Mouse (Mus musculus): ENCODE data around the gene Plcl2. TPM values are rescaled to one million over a fixed set of nuclear protein-coding genes. Genes with fewer than 3 reads are reported as not detected.
A peak's percentile ranks its signal among the peaks of the same experiment; 100 is the strongest.

Gene Plcl2
- polyA plus RNA-seq, 1 experiment from 2014 or later: 10.4 TPM

DNA sequence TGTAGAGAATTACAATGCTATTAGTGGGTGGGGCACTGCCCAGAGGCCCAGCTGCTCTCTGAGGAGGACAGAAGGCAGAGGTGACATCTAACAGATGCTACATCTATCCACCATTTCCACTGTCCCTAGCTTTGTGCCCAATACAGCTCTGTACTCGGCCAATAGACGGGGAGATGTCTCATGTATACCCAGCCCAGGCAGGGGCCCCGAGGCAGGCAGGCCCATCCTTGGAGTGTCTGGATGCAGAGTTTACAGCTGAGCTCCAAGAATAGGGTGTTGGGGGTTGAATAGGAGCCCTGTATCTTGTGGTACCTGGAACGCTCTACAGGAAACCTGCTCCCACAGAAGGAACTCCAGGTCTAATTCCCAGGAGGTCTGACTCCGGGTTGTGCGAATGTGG is 225.6 kb downstream of the Plcl2 start:
- Histone ChIP-seq H3K9ac (ENCODE audit: low read length) (no peak overlapping the region), H3K4me2 (ENCODE audit: low read length) (no peak overlapping the region), H3K4me3 (ENCODE audit: low read depth, low read length) (no peak overlapping the region), H3K4me1 (ENCODE audit: control insufficient read depth, insufficient read depth, low read length) (peaks cover 4% of the 10 kb centered on the region; the same call in 1 of the 2 replicates), H3K36me3 (ENCODE audit: control insufficient read depth, insufficient read depth, low read length) (no peaks in the 10 kb centered on the region), H3K27ac (ENCODE audit: low read depth, low read length) (no peak overlapping the region), H3K9me3 (replicated peaks; ENCODE audit: control insufficient read depth, low read length) (no peaks in the 10 kb centered on the region), H3K27me3 (replicated peaks; ENCODE audit: control insufficient read depth, insufficient read depth, low read length) (no peaks in the 10 kb centered on the region)
- WGBS: 96% methylated on average over 6 of the region's 6 CpGs
- no peak for ATAC-seq
- DNase-seq (ENCODE audit: low spot score): no peak

DNA sequence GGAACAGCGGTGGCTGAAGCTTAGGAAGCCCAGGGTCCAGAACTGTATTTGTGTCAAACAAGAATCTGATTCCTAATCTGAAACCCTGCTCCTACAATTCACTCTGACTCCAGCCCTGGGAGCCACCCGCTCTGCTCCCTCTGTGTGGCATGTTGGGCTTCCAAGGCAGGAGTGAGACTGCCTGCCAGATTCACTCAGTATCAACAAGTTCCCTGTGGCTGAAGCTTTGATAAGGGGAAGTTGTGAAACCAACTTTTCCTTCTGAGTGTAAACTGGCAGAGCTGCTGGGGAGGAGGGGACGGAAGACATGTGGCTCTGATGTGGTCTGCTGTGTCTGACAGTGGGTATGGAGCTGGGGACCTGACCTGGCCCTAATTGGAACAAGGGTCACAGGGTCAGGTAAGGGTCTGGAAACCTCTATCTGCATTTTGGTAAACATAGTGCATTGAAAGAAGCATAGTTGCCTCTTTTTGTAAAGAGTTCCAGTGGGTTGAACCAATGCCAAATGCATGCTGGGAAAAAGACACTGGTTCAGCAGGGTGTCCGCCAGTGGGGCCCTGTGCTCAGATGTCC is 226.3 kb downstream of the Plcl2 start:
- 77% methylated on average over 4 of the region's 4 CpGs for WGBS
- Histone ChIP-seq H3K36me3 (ENCODE audit: control insufficient read depth, insufficient read depth, low read length) (no peaks in the 10 kb centered on the region), H3K27ac (ENCODE audit: low read depth, low read length) (no peak overlapping the region; the same call in 1 of the 2 replicates), H3K9ac (ENCODE audit: low read length) (no peak overlapping the region), H3K4me1 (ENCODE audit: control insufficient read depth, insufficient read depth, low read length) (peaks cover 4% of the 10 kb centered on the region; the same call in 1 of the 2 replicates), H3K27me3 (replicated peaks; ENCODE audit: control insufficient read depth, insufficient read depth, low read length) (no peaks in the 10 kb centered on the region), H3K4me2 (ENCODE audit: low read length) (no peak overlapping the region), H3K4me3 (ENCODE audit: low read depth, low read length) (no peak overlapping the region), H3K9me3 (replicated peaks; ENCODE audit: control insufficient read depth, low read length) (no peaks in the 10 kb centered on the region)
- no peak for ATAC-seq
- DNase-seq (ENCODE audit: low spot score): no peak

DNA sequence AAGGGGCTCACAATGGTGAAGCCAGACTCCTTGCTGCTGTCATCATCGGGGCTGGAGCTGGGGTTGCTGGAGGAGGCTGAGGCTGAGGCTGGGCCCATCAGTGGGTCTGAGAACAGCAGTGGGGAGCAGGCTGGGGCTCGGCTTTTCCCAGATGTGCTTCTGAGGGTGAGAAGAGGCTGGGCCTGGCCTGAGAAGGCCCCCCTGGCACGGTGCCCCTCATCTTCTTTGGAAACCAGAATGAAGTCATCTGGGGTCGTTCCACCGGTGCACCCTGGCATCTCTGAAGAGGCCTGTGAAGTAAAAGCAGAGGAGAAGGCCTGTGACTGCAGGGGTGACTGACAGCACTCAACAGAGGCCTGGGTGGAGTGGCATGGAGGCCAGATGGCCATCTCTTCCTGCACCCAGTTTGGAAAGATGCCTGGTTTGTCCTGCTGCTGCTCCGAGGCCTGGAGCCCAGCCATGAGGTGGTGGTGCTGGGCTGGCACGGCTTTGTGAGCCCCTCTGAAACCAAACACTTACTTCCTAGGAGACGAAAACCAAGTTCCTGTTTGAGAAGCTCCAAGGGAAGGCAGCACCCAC is 226.8 kb downstream of the Plcl2 start:
- Histone ChIP-seq H3K27ac (ENCODE audit: low read depth, low read length) (peak overlapping the region; percentile 21; the same call in 1 of the 2 replicates), H3K9ac (ENCODE audit: low read length) (no peak overlapping the region), H3K9me3 (replicated peaks; ENCODE audit: control insufficient read depth, low read length) (no peaks in the 10 kb centered on the region), H3K27me3 (replicated peaks; ENCODE audit: control insufficient read depth, insufficient read depth, low read length) (no peaks in the 10 kb centered on the region), H3K4me3 (ENCODE audit: low read depth, low read length) (no peak overlapping the region), H3K36me3 (ENCODE audit: control insufficient read depth, insufficient read depth, low read length) (0 out of 2 replicates have a peak, but pooled peaks cover 2% of the 10 kb centered on the region), H3K4me1 (ENCODE audit: control insufficient read depth, insufficient read depth, low read length) (peaks cover 4% of the 10 kb centered on the region; the same call in 1 of the 2 replicates), H3K4me2 (ENCODE audit: low read length) (no peak overlapping the region)
- 59% methylated on average over 8 of the region's 8 CpGs for WGBS
- ATAC-seq (peak; percentile 35; the same call in 1 of the 2 replicates), DNase-seq (ENCODE audit: low spot score) (peak; percentile 16)

DNA sequence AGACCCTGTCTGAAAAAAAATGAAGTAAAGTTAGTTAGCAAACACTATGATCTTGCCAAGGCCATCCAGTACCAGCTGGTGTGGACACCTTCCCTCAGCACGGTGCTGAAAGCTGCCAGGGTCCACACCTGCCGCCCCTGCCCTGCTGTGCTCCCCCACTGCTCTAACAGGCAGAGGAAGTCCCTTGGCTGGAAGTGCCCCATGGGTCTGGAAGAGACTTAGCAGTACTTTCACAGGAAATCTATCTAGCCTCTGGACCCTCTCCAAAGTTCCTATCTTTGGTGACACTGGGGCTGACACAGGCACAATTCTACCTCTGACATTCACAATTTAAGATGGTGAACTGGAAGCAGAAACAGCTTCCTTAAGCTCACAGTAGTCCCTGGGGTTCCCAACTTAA is 227.9 kb downstream of the Plcl2 start:
- Histone ChIP-seq H3K4me3 (ENCODE audit: low read depth, low read length) (no peak overlapping the region), H3K4me1 (ENCODE audit: control insufficient read depth, insufficient read depth, low read length) (peaks cover 4% of the 10 kb centered on the region; the same call in 1 of the 2 replicates), H3K9me3 (replicated peaks; ENCODE audit: control insufficient read depth, low read length) (no peaks in the 10 kb centered on the region), H3K4me2 (ENCODE audit: low read length) (no peak overlapping the region), H3K27ac (ENCODE audit: low read depth, low read length) (no peak overlapping the region), H3K36me3 (ENCODE audit: control insufficient read depth, insufficient read depth, low read length) (0 out of 2 replicates have a peak, but pooled peaks cover 3% of the 10 kb centered on the region), H3K27me3 (replicated peaks; ENCODE audit: control insufficient read depth, insufficient read depth, low read length) (no peaks in the 10 kb centered on the region), H3K9ac (ENCODE audit: low read length) (no peak overlapping the region)
- 89% methylated on average over 2 of the region's 2 CpGs for WGBS
- no peak for DNase-seq (ENCODE audit: low spot score)
- ATAC-seq: no peak

Other genes starting within 250 kb of the Plcl2 start
- 0.50 and 0.68 TPM in 2 replicates for gene Dazl, start 215.8 kb upstream of the Plcl2 start, polyA plus RNA-seq (2014; fragmentation: Nextera tagmentation; extraction: Ambion mirVana)